Mouse (Mus musculus) hindbrain, embryonic 16.5 days (tissue): Measurements from ENCODE around the gene D330020A13Rik. TPM values are rescaled to one million over a fixed set of nuclear protein-coding genes. Genes with fewer than 3 reads are reported as not detected.

Source experiments
- polyA plus RNA-seq: library from polyadenylated mRNA; unstranded; fragments of >200 nt; fragmentation: Nextera tagmentation; extraction: Ambion mirVana; gene quantifications from 2 replicates; pipeline ENCODE4 v1.2.1, GENCODE M21; 2015

D330020A13Rik gene
- polyA plus RNA-seq, 1 experiment from 2014 or later = 0.14 TPM

Other genes with a start within 250 kb of the D330020A13Rik start
- not detected in 2 replicates for gene Ninj2, start 201.0 kb upstream of the D330020A13Rik start, polyA plus RNA-seq
- gene B4galnt3, start 195 bp downstream of the D330020A13Rik start, polyA plus RNA-seq = 0.20 and 0.24 TPM in 2 replicates
- 26.3 and 29.0 TPM in 2 replicates for gene Kdm5a, start 69.8 kb downstream of the D330020A13Rik start, polyA plus RNA-seq
- gene Ccdc77, start 70.0 kb downstream of the D330020A13Rik start, polyA plus RNA-seq = 11.7 and 12.1 TPM in 2 replicates
- 4.9 and 6.1 TPM in 2 replicates for gene Il17ra, start 168.9 kb downstream of the D330020A13Rik start, polyA plus RNA-seq
- gene Tmem121b, start 199.4 kb downstream of the D330020A13Rik start, polyA plus RNA-seq = 2.6 and 2.7 TPM in 2 replicates
- gene Hdhd5, start 237.0 kb downstream of the D330020A13Rik start, polyA plus RNA-seq = 16.1 and 16.6 TPM in 2 replicates